Mouse (Mus musculus): ENCODE data around the gene Mtfr2.

- TF ChIP-seq POLR2A (IDR thresholded peaks at IDR 0.05; ENCODE audit: insufficient read depth, low read depth, low read length) (no peak), EP300 (IDR thresholded peaks at IDR 0.05; ENCODE audit: insufficient read depth, low read depth, low read length) (no peak)
These were observed 21.3 kb upstream of the Mtfr2 start for GRCm38 (mm10) chr10:20326226-20326625.
